Mouse (Mus musculus): ENCODE results near the gene Pld6.

DNA sequence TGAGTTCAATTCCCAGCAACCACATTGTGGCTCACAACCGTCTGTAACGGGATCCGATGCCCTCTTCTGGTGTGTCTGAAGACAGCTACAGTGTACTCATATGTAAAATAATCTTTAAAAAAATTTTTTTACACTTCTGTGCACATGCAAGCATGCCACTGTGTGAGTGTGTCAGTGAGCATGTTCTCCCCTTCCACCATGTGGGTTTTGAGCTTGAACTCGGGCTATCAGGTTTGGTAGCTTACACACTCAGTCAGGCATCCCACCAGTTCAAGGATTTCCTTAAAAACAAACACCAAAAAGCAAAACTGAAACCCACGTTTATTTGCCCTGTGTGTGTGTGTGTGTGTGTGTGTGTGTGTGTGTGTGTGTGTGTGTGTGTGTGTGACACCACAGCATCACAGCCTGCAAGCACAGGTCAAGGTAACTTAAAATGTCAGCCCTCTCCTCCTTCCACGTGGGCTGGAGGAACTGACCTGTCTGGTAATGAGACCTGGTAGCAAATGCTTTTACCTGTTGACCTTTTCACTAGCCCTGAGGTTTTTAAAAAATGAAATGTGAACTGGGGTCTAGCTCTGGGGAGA is 28.1 kb upstream of the Pld6 start:
- TF ChIP-seq POLR2A (IDR thresholded peaks at IDR 0.05; ENCODE audit: low read depth, low read length) = no peak
- TF ChIP-seq CTCF (IDR thresholded peaks at IDR 0.05; ENCODE audit: extremely low read depth, insufficient read length, insufficient replicate concordance, low read depth, low read length) = no peak

All from small intestine, adult 2 months (tissue).